Mouse (Mus musculus): Measurements from ENCODE around the gene Syne3. TPM values are rescaled to one million over a fixed set of nuclear protein-coding genes. Genes with fewer than 3 reads are reported as not detected.
A peak's percentile ranks its signal among the peaks of the same experiment; 100 is the strongest.

The Syne3 gene
- total RNA-seq, 4 experiments from 2014 or later: 12.0 to 20.8 (median 16.8) TPM

- no peak for DNase-seq
Observed at GRCm38 (mm10) chr12:105025947-105026586, 16.5 kb upstream of the Syne3 start.

- DNase-seq: no peak
Observed at GRCm38 (mm10) chr12:105025271-105025946, 15.8 kb upstream of the Syne3 start.

DNA sequence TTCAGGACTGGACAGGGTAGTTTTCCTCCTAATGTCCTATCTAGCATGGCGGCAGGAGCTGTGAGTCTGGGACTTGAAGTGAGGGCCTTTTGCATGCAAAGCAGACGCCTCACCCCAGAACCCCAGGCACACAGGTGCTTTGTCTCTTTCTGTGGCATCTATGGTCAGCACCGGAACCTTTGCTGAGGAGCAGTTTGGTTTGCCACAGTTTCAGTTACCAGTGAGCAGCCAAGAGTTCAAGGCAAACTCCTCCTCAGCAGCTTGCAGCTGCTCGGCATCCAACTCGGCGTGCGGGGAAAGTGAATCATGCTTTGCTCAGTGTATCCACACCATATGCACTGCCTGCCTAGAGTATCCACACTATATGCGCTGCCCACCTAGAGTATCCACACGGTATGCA lies 13.2 kb upstream of the Syne3 start:
- no peak for DNase-seq

DNA sequence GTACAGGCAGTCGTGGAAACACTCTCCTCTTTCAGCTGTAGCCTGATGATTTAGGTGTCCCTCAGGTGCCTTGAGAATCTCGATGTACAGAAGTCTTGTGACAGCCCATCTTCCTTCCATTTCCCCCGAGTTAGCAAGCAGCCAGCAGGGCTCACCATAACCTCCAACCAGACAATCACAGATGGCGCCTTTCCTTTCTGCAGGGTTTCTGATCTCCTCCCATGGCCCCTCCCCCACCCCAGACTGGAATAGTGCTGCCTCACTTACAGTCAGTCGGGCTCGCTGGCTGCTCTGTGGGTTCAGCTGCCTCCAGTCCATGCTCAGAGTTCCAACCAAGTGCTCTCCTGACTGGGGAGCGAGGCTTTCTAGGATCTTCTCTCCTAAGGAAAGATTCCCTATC lies 12.5 kb upstream of the Syne3 start:
- no peak for DNase-seq

DNA sequence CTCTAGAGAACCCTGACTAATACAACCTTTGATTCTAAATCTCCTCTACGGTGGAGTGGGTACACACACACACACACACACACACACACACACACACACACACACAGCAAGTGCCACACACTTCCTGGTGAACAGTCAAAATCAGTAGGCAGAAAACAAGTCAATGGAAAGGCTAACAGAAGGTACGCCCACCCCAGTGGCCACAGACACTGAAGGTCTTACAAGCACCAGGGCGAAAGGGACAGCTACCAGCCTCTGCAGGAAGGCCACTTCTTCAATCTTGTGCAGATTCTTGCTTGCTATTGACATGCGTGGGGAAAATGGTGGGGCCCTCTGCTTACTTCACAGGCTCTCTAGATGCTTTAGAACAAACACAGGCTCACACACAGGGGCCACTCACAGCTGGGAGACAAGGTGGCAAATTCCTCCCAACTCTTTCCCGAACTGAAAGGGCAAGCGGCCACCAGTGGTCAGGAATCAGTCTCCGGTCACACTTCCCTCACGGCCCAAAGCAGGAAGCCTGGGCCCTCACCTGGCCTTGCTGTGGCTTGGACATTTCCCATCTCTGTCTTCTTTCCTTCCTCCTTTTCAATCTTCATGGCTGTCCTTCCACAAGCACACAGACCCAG lies 11.9 kb upstream of the Syne3 start:
- no peak for DNase-seq

DNA sequence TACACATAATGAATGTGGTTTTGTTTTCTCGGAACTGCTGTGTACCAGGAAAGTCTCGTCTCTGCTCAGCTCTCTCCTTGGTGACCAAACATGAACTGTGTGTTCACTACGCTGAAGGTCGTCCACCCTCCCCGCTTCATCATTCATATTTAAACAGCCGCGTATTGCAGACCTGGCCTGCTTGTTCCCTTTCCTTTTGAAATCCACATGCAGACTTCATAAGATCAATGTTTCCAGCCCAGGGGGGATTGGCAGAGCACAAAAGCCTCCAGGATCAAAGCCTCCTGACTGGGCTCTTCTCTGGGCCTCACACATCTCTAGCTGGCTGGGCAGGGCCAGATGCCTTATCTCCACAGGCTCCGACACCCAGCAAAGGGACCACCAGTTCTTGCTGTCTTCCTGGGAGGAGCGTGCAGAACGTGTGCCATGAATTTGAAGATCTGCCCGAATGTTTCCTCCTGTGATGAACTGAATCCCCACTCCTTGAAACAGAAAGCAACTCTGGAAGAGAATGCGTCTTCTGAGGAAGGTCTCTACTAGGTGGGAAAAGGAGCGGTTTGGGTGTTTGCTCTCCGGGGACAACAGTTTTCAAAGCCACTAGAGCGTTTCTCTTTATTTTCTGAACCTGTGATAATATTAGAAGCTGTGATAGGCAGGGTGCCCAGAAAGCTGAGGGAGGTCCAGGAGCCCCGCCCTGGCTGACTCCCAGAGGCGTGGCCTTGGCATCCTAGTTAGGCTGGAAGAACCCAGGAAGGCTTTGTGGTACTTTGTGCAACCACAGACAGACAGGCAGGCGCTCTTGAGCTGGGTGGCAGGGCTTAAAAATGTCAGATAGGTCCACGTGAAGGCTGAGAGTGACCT lies 10.0 kb upstream of the Syne3 start:
- DNase-seq: peak; percentile 85

DNA sequence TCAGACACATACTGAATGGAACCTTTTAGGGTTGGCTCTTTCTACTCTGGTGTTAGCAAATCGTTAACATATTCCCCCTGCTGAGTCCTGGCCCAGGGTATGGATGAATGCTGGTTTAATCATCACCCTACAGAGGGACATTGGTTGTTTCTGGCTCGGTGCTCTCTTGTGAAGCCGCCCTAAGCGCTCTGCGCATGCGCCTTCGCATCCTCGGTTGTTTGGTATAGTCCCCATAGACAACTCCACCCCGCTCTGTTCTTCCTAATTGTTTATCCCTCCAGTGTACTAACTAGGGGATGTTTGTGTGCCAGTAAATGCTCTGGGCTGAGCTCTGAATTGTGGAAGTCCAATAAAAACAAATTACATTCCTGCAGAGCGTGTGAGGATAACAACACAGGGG lies 7.0 kb upstream of the Syne3 start:
- DNase-seq: no peak

GRCm38 (mm10) chr12:105016199-105016598 lies 6.6 kb upstream of the Syne3 start:
- DNase-seq: no peak

DNA sequence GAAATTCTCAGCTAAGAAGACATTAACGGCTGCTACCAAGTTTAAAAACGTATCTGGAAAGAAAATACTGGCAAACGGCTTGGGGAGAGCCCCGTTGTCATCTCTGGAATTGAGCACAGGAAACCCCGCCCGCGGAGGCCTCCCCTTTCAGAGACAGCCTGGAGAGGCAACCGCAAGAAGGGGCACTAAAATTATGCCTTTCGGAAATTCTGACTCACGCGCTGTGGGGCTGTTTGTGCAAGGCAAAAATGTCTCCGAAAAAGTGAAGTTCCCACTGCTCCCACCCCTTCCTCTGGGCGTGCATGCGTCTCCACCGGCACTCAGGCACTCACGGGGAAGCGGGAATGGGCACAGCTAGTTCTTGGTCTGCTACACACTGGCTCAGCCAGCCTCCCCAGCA lies 3.5 kb upstream of the Syne3 start:
- DNase-seq: peak; percentile 73

- DNase-seq: no peak
Observed at GRCm38 (mm10) chr12:105012314-105012713, 2.7 kb upstream of the Syne3 start.

GRCm38 (mm10) chr12:105011589-105011988 lies 2.0 kb upstream of the Syne3 start:
- no peak for DNase-seq

DNA sequence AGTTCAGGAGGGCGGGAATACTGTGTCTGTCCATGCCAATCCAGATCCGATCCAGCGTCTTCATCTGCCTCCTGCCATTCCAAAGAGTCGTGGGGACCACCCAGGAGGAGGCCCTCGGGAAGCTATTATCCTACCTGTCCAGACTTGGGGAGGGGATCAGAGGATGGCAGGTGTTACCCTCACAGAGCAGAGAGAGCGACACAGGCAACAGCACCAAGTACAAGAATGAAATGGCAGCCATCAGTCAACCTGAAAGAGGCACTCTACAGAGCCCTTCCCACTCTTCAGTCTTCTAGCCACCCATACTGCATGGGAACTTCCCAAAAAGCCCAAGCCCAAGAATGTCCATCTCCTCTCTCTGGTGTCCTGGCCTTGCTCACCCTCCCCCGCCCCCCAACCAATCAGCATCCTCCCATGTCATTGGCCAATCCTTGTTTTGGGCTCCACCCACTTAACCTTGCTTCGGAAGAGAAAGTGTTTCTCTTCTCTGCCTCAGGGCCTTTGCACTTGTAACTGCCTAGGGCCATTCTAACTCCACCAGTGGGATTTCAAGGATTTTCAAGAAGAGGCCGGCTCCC lies 693 bp upstream of the Syne3 start:
- no peak for DNase-seq

DNA sequence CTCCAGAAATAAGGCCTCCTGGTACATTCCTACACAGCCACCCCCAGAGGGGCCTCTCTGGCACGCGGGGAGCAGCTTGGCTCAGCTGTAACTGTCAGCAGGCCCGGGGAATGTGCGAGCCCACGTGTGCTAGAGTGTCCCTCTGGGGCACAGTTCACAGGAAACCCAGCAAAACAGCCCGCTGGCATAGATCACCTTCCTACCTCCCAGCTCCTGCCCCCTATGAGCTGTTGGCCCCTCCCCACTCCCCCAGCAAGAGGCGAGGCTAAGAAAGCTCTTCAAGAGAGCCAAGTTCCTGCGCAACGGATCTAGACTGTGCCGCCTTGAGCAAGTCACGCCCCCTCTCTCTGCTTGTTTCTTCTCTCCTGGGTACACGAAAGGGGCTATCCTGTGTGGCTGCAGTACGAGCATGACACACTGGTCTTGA lies 844 bp downstream of the Syne3 start:
- no peak for DNase-seq

DNA sequence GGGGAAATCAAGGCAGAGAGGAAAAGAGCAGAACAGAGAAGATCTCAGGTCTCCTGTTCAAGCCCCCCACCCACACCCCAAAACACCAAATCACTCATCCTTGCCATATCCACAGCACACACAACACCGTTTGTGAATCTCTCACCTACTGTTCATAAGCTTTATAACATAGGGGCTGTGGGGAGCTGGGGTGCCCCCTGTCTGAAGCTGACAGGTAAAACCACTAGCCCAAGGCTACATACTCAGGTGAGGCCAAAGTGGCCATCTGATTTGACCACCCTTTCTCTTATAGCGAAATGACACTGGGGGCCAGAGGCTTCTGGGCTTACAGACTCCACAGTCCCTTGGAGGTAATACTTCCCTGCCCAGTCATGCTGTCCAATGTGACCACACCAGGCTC lies 1.5 kb downstream of the Syne3 start:
- no peak for DNase-seq

DNA sequence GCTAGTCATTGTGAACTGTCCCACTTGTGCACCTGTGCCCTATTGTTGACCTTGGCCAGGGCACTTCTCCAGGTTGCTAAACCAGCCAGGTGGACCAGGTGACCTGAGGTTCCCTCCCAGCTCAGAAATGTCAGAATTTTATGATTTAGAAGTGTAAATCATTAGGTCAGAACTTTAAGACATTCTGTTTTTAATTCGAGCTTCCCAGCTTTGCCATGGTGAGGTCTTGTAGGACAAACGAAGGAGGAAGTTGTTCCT lies 4.0 kb downstream of the Syne3 start:
- no peak for DNase-seq

DNA sequence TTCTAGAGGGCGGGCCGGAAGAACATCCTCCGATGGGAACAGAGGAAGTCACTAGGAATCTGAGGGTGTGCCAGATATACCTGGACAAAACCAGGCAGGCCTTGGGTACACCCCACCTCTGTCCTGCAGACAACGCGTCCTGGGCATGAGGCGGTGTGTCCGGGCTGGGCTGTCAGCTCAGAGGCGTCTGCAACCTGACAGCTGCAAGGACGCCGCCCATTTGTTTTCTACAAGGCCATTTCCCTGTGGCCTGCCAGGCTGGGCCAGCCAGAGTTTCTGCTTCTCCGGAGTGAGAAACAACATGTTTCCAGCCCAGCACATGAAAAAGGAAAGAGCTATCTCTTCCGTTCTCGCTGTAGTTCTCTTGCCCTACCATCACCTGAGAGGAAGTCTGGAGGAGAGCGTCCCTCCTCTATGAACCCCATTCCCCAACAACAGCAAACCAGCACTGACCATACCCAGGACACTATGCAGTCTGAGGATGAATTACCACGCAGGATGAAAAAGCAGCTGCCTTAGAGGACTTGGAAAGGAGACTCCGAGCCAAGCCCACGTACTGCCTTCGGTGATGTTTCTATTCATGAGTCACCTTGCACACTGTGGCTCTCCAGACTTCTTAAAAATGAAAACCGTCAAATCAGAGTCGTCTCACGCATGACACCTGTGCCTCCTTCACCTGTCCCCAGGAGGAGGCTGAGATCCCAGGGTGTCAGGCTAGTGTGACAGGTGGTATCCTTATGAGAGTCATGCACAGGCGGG lies 4.5 kb downstream of the Syne3 start:
- peak; percentile 65 for DNase-seq

DNA sequence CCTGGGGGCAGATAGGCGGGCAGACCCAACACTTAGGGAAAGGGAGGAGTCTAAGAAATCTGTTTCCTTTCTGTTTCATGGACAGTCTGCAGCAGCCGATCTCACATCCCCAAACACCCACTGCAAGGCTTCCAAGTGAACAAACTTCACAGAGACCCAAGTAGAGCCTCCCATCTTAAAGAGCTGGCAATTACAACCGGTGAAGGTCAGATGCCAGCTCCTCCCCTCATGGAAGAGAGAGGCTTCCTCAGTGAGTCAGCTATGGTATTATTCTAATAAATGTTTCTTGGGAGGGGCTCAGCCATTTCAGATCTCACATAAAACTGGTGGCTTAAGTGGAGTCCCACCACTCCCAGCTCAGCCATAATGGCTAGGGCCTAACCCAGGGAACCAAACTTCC lies 5.9 kb downstream of the Syne3 start:
- DNase-seq: no peak

DNA sequence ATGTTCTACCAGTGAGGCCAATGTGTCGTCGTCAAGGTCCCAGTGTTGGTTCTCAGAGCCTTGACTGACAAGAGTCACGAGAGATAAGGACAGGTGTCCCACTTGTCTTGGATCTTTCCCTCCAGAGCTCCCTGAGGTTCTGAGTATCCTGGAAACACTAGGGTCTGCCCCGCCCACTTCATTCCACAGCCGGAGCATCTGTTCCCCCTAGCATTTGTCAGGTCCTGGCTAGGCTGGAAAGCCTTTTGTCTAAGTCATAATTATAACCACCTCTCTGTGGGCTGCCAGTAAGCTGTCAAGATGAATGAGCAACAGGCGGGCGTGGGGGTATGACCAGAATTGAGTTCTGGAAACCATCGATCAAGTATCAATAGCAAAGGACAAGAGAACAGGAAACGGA lies 6.5 kb downstream of the Syne3 start:
- no peak for DNase-seq

DNA sequence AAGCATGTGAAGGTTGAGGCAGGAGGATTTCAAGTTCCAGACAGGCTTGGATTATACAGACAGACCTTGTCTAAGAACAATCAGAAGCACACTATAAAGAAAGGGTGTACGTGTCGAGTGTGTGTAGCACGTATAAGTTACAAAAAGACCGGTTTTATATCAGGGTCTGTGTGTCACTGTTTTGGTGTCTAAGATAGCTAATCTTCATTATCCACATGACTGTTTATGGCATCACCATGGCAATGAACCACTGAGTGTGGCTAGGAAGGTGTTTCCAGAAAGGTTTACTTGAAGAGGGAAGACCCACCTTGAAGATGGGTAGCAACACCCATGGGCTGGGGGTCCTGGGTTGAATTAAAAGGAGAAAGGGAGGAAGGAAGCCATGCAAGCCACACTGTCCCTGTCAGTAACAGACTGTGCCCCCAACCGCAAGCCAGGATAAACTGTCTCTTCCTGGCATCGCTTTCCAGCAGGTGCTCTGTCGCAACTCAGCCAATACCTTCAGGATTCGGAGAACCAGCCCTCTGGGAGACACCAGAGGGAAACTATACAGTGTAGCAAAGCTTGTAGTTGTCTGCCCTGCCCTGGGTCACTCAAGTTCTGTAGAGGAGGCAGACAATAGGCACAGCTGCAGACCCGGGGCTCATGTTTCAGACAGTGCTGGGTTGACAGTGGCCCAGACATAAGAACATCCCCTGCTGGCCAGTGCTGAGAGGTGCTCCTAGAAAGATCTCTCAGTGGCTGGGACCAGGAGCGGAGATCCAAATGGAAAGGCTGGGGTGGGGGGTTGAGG lies 7.1 kb downstream of the Syne3 start:
- DNase-seq: no peak

DNA sequence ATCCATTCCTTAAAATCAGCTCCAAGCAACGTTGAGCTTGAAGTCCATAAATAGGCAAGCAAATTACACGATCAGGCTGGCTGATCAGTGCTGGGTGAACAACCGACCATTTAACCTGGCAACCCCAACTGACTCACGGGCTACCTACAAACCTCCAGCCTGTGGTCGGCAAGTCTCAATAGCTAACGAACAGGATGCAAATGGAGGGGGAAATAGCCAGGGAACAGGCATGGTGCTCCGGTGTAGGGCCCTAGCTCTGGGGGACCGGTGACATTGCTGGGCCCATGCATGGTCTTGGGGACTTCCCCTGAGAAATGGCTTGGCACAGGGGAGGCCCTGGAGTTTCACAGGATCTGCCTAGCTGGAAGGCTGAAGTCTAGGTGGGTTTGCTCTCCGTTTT lies 8.3 kb downstream of the Syne3 start:
- no peak for DNase-seq
